Mouse (Mus musculus): ENCODE results near the gene Ddo.

The Ddo gene

DNA sequence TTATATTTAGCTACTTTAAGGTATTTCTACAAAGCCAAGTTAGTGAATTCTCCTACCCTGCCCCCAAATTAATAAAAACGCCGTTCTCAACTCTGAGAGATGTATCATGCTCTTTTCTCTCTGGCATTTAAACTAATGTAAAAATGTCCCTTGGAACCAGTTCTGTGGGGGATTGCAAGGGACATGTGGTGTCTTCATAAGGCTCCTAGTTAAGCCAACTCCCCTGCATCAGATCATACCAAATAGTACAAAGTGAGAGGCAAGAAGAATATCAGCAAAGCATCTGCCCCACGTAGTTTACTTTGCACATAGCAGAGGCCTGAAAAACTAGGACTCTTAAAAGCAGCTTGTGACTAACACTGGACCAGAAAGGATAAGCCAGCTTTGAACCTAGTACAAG is 86.9 kb downstream of the Ddo start:
- peak; percentile 21 to 48 for DNase-seq (ENCODE audit: low spot score in 2 of 2)

DNA sequence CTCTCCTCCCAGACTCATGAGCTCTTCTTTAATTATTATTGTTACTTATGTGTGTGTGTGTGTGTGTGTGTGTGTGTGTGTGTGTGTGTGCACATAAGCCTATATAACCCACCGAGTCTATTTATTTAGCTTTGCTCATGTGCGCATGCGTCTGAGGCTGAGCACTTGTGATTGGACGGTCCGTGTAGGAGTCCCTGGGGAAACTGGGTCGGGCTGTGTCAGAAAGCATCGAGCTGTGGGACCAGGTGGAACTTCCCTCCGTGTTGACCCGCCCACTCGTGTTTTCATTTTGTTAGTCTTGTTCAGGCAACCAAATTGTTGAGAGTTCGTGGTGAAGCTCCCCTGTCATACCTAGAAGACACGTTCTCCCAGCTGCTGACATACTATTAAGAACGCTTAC is 88.6 kb downstream of the Ddo start:
- DNase-seq (ENCODE audit: low spot score in 2 of 2), result peak; percentile 11 to 19

DNA sequence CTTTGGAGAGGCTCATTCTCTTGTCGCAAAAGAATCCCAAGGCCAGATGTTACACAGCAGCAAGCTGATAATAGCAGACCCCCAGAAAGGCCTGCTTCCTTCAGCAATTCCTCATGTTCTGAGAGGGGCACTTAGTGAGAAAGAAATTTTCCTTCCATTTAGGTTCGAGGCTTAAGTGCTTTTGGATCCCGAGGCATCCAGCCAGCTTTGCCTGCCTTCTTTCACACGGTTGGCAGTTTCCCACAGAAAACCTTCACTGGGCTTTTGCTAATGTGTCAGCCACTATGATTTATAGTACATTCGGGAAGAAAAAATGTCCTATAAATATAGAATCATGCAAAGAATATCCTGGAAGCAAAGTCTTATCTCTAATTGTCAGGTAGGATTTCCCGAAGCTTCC is 89.3 kb downstream of the Ddo start:
- DNase-seq (ENCODE audit: low spot score in 2 of 2), result peak; percentile 54 to 56

DNA sequence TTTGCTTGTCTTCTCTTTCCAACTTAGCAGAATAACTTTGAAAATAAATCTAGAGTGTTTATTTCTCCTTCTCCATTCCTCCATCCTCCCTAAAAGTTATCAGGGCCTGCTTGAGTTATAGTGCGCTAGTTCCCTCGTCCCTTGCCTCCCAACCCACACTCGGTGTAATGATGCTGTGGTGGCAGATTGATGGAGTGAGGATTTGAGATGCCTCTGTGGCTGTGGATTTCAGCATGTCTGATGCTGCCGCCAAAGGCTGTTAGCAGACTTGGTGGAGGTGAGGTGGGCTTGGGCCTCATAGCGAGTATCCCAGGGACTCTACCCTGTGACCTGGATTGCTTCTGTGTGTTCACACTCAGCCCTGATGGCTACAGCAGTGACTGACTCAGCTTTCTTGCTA is 91.1 kb downstream of the Ddo start:
- DNase-seq (ENCODE audit: low spot score in 2 of 2), result peak in 1 of 2 experiments; percentile 19

DNA sequence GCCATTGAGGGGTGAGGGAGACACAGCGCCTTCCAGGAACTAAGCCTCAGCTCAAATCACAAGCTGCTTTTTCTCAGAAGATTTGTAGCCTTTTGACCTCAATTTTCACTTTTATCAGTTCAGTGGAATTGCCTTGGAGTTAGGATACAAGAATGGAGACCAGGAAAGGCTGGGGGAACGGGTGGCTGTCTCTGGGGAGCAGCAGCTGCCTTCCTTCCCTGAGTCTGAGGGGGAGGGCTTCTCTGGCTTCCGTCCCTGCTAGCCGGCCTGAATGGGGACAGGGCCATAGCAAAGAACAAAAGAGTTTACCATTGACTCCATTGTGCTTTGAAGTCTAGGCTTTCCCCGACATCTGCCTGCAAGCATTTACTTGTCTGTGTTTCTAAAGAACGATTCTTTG is 94.5 kb downstream of the Ddo start:
- peak; percentile 21 to 23 for DNase-seq (ENCODE audit: low spot score in 2 of 2)

DNA sequence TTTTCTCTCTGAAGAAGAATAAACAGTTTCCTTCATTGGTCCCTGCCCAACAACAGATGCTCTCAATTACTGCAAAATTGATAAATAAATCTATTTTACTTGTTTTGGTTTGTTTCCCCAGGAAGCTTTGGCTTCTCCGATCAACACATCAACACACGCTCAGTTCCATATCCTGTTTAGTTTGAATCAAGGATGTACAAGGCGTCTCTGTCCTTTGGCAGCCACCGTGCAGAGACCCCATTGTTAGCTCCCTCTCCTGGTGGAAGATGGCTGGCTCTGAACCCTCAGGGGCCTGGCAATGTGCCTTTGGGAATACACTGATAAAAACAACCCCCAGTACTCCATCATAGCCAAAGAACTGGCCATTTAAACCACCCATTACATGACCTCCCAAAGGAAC is 95.3 kb downstream of the Ddo start:
- peak; percentile 27 to 37 for DNase-seq (ENCODE audit: low spot score in 2 of 2)

DNA sequence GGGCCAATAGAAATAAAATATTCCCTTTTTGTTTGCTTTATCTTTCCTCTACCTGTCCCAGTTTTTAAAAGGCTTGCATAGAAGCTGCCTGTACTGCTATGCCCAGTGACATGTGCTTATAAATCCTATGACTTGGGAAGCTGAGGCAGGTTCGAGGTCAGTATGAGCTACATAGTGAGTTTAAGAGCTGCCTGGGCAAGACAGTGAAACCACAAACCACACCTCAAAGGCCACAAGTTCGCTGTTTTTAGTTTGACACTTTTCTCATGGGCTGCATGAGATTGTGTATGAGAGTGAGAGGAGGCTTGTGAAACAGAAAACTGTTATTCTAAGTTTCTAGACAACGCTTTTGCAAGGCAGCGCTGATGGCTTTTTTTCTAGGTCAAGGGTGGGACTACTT is 95.7 kb downstream of the Ddo start:
- peak; percentile 5 to 19 for DNase-seq (ENCODE audit: low spot score in 2 of 2)

DNA sequence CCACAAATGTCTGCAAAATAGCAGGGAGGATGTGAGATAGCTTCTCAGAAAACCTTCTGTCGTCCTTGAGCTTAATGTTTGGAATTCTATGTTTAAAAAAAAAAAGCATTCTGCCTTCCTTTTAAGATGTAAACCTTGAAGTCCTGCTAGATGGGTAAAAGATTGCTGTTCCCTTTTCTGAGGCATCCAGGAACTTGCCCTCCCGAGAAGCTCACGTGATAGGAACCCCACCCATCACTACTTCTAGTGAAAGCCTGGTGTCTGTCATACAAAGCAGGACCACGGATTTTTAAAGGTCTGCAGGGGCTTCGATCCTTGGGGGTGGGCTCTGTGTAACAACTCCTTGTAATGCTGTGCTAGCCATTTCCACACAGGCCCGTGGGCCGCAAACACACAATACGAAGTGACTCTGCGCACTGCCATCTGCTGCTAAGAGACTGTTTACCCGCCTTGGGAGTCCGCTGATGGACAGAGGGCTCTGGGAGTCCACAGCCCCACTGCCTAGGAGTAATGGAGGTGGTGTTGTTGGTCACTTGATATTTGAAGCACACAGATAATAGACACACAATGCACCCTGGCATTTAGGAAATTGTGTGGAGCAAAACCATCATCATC is 96.6 kb downstream of the Ddo start:
- peak; percentile 30 to 32 for DNase-seq (ENCODE audit: low spot score in 2 of 2)

DNA sequence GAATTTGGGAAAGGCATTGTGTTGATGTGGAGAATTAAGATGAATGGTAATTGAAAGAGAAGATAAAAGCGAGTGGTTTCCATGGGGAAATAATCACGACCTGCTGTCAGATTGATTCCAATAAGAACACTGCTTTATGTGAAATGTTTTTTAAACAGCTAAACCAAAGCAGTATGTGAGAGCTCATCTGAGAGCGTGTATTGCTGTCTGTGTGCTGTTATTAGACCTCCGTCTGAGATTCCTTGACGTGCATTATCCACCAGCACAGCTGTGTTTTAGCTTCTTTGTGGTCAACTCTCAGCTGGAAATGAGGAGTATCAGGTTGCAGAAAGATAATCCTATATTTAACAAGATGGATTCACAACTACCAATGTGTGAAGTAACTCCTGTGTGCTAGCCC is 97.2 kb downstream of the Ddo start:
- DNase-seq (ENCODE audit: low spot score in 2 of 2), result peak; percentile 4 to 15

DNA sequence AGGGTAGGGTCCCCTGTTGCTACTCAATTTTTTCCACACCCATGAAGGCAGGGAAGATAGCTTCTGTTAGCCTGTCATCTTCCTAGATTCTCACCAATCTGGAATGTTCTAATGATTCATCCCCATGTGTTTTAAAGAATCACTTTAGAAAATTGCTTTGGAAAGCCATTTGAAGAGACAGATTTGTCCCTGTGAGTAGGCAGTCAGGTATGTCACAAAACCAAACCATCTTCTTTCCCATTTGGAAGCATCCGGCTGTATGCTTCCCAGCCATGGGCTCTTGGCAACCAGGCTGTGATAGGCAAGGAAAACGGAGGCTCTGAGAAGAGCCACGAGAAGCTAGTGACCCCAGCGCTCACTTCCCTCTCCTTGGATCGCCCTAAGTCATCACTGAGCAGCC is 100.4 kb downstream of the Ddo start:
- DNase-seq (ENCODE audit: low spot score in 2 of 2), result peak in 1 of 2 experiments; percentile 23
